Mouse (Mus musculus) C2C12 (cell line): Measurements from ENCODE around the gene Gm49510. TPM values are rescaled to one million over a fixed set of nuclear protein-coding genes. Genes with fewer than 3 reads are reported as not detected.

Experiments used
- H3K27me3 ChIP-seq: one replicate; pipeline ENCODE4 v1.6.1; 2011; ENCODE audit not compliant: control insufficient read depth, insufficient read depth, insufficient read length
- H3K36me3 ChIP-seq: one replicate; pipeline ENCODE4 v1.6.1; 2011; ENCODE audit not compliant: control insufficient read depth, insufficient read depth
- H3K4me3 ChIP-seq: one replicate; pipeline ENCODE4 v1.5.1; 2011; ENCODE audit warnings: mild to moderate bottlenecking, control low read depth; ENCODE audit not compliant: poor library complexity, insufficient read depth, severe bottlenecking
- H3K79me2 ChIP-seq: one replicate; pipeline ENCODE4 v1.6.1; 2011; ENCODE audit not compliant: control insufficient read depth, insufficient read depth
- H3K79me3 ChIP-seq: one replicate; pipeline ENCODE4 v1.6.1; 2011; ENCODE audit warnings: low read depth, control low read depth
- H3ac ChIP-seq: one replicate; pipeline ENCODE3; 2011; ENCODE audit warnings: low read depth; ENCODE audit not compliant: control insufficient read depth, insufficient read length
- CEBPB ChIP-seq: IDR thresholded peaks from one replicate; pipeline ENCODE4 v1.6.1; 2011; ENCODE audit warnings: low read depth, mild to moderate bottlenecking, control low read depth, moderate library complexity
- CTCF ChIP-seq: IDR thresholded peaks from one replicate; pipeline ENCODE4 v1.5.1; 2011; ENCODE audit not compliant: control insufficient read depth, insufficient read depth, insufficient read length
- FOSL1 ChIP-seq: IDR thresholded peaks from one replicate; pipeline ENCODE4 v1.8.0; 2011; ENCODE audit warnings: mild to moderate bottlenecking, low read length; ENCODE audit not compliant: poor library complexity, insufficient read depth, severe bottlenecking
- MAX ChIP-seq: IDR thresholded peaks from one replicate; pipeline ENCODE4 v1.6.1; 2011; ENCODE audit warnings: mild to moderate bottlenecking, control low read depth
- MYOD1 ChIP-seq: IDR thresholded peaks from one replicate; pipeline ENCODE4 v1.6.1; 2011; ENCODE audit warnings: low read depth; ENCODE audit not compliant: control insufficient read depth, insufficient read length
- MYOG ChIP-seq: IDR thresholded peaks from one replicate; pipeline ENCODE4 v1.6.1; 2011; ENCODE audit not compliant: control insufficient read depth, insufficient read length; ENCODE audit errors: extremely low read depth
- USF1 ChIP-seq: IDR thresholded peaks from one replicate; pipeline ENCODE4 v1.6.1; 2011; ENCODE audit warnings: low read depth, mild to moderate bottlenecking, control low read depth, moderate library complexity
- long read RNA-seq, 2 experiments: library from polyadenylated mRNA; unstranded; transcript quantifications; one replicate each; pipeline ENCODE4 v2.0.0; 2019 to 2020
- polyA plus RNA-seq: library from polyadenylated mRNA; unstranded; fragments of >200 nt; fragmentation: generic; extraction: Trizol; gene quantifications from one replicate; pipeline ENCODE4 v1.2.1, GENCODE M21; 2012; ENCODE audit warnings: missing spikeins

Gm49510 gene
- 0.07 TPM for polyA plus RNA-seq
- long read RNA-seq, experiment 1 = 0 reads
- long read RNA-seq, experiment 2 = 0 reads

DNA sequence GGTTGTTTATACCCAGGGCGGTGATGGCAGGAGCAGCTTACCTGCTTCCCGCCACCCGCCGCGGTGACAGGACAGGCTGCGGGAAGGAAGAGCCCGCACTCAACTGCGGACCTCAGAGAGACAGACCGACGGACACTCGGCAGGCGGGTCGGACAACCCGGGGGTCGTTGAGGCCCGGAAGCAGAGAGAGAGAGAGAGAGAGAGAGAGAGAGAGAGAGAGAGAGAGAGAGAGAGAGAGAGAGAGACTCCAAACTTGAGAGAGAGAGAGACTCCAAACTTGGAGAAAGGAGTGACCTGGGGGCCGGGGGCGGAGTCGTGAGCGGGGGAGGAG is at the start of gene Gm49510:
Gm49510 (plus strand) TSS at position 259 of the 331 bp plus-strand sequence.
- Histone ChIP-seq H3ac (peak within 1 kb of the TSS; percentile 92), H3K79me2 (no peaks in the 10 kb centered on the region), H3K79me3 (no peaks in the 10 kb centered on the region), H3K4me3 (peak within 1 kb of the TSS; percentile 65), H3K27me3 (no peaks in the 10 kb centered on the region), H3K36me3 (peaks cover 3% of the 10 kb centered on the region)
- no peak for TF ChIP-seq CEBPB
- TF ChIP-seq FOSL1 = no peak
- no peak for TF ChIP-seq MYOG
- TF ChIP-seq MAX = no peak
- TF ChIP-seq MYOD1 = no peak

DNA sequence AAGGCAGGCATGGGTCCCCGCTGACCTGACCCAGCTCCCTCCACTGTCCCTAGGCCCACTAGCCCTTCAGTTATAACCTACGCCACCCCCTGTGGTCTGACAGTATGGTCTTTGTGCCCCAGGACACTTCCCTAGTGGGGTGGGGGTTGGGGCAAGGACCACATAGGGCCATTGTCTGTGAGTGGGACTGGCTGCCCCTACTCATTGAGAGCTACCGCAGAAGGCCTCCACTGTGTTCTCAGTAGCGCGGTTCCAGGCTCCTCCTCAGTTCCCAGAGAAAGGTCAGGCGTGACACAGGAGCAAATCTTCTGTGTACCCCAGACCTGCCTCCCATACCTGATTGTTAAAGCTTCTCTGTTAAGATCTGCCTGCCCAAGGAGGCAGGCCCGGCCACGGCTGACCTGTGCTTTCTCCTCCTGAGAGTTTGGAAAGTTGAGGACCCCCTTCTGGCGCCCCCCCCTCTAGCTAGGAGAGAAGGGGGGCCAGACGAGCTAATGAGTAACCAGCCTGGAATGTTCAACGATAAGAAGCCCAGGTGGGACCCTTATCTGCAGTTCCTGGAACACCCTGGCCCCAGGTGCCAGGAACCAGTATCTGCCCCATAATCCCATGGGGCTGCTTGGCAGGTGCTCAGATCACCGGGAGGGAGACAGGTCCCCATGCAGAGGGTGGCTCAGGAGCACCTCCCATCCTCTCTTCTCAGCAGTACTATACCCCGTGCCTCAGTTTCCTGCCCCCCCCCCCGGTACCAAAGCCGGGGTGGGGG is 49.2 kb upstream of the Gm49510 start:
- Histone ChIP-seq H3K79me3 (peaks cover 23% of the 10 kb centered on the region), H3K79me2 (peaks cover 30% of the 10 kb centered on the region), H3ac (no peak overlapping the region), H3K36me3 (peaks cover 41% of the 10 kb centered on the region), H3K27me3 (no peaks in the 10 kb centered on the region), H3K4me3 (no peak overlapping the region)
- TF ChIP-seq CTCF (no peak), CEBPB (no peak), MYOD1 (no peak), USF1 (no peak), FOSL1 (no peak), MYOG (no peak), MAX (no peak)

DNA sequence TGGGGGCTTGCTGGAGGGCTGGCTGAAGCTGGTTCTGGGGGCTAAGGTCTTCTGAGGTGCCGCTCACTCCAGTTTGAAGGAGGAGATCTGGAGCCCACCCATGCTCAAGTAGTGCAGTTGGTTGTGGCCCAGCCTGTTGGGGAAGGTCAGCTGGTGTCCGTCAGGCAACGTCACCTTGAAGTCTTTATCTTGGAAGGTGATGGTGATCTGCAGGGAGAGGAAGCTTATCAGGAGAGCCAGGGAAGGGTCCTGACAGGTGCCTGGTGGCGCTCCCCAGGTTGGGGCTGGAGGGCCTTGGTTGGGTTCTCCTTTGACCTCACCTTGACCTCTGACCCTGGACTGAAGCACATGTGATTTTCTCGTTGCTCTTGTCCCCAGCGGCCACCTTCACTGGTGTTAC is 48.5 kb upstream of the Gm49510 start:
- no peaks in the 10 kb centered on the region for H3K27me3 ChIP-seq
- H3ac ChIP-seq = no peak overlapping the region
- peaks cover 36% of the 10 kb centered on the region for H3K36me3 ChIP-seq
- TF ChIP-seq USF1 = no peak
- TF ChIP-seq CEBPB = no peak
- TF ChIP-seq CTCF = no peak
- TF ChIP-seq MYOD1 = no peak
- no peak for TF ChIP-seq MAX
- TF ChIP-seq FOSL1 = no peak
- peaks cover 16% of the 10 kb centered on the region for H3K79me3 ChIP-seq
- no peak overlapping the region for H3K4me3 ChIP-seq
- H3K79me2 ChIP-seq = peaks cover 23% of the 10 kb centered on the region

DNA sequence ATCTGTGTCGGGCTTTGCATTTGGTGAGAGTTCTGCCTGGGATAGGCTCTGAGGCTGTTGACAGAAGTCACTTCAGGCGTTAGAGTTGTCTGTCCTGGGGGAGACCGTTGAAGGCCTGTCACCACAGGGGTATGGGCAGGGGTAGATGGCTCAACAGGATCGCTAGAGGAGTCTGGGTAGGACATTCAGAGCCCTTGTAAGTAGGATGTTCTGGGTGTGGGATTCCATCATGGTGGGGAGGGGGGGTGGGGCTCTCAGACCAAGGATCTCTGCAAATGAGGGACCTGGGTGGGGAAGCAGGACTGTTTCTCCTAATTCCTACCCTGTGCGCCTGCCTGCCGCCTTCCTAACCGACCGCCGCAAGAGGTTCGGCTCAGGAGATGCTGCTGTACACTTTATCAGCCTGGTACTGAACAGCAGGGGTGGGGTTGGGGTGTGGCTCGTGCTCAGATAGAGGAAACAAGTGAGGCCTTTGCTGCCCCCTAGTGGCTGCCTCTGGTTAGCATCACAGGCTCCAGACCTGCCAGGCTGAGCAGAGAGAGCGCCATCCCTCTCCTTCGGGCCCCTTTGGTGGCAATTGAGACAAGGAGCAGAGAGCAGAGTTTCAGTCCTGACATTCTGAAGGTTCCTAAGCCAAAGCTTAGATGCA is 47.8 kb upstream of the Gm49510 start:
- TF ChIP-seq CTCF = peak; percentile 68
- no peak for TF ChIP-seq FOSL1
- peak; percentile 35 for TF ChIP-seq MAX
- TF ChIP-seq MYOG = no peak
- no peak for TF ChIP-seq CEBPB
- no peak for TF ChIP-seq USF1
- Histone ChIP-seq H3ac (peak overlapping the region; percentile 39), H3K27me3 (no peaks in the 10 kb centered on the region), H3K36me3 (peaks cover 29% of the 10 kb centered on the region), H3K79me3 (peaks cover 10% of the 10 kb centered on the region), H3K4me3 (no peak overlapping the region), H3K79me2 (peaks cover 16% of the 10 kb centered on the region)

DNA sequence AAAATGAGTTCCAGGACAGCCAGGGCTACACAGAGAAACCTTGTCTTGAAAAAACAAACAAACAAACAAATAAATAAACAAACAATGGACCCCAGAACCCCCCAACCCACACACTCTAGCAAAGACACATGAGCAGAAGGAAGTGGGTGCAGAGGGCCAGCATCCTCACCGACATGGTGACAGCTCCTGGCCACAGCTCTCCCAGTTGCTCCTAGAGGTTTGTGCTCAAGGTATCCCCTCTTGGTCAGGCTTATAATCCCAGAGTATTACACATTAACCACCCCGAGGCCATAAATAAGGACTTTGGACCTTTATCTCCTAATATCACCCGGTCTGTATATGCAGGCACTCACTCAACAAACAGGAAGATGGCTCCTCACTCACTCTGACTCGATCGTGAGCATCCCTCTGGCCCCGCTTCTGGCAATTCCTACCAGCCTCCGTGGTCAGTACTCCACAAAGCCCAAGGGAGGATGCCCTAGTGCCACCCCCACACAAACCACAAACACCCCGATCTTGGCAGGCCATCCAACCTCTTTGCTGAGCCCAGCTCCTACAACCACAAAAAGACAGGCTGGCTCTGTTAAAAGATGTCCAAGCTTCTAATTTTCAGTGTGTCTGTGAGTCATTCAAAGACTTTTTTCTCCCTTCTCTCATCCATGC is 44.0 kb upstream of the Gm49510 start, which contains the start of gene Lgals2:
Lgals2 (minus strand) TSS at position 227 of the 663 bp plus-strand sequence.
- Histone ChIP-seq H3K27me3 (no peaks in the 10 kb centered on the region), H3K79me2 (no peaks in the 10 kb centered on the region), H3K79me3 (no peaks in the 10 kb centered on the region), H3ac (peak within 1 kb of the TSS; percentile 31), H3K4me3 (no peak within 1 kb of the TSS), H3K36me3 (no peaks in the 10 kb centered on the region)
- TF ChIP-seq USF1 (no peak), CEBPB (no peak), FOSL1 (peak; percentile 22), MYOD1 (peak; percentile 21), MAX (peak; percentile 19), MYOG (no peak), CTCF (no peak)

DNA sequence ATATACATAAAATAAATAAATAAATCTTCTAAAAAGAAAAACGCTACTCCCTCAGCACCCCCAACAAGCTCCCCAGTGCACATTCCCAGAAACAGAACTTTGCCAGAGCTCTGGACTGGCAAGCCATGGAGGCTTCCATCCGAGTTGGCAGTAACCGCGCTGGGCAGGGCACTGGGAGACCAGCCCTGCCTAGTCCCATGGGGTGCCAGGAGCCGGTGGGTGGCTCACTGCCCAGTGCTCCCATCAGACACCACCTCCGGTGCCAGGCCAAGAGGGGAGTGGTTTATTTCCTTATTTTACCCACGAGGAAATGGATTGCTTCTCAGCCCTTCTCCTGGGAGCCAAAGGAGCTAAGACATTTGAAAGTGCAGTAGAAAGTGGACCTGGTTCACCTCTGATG is 42.5 kb upstream of the Gm49510 start:
- no peak overlapping the region for H3K4me3 ChIP-seq
- H3K79me3 ChIP-seq = no peaks in the 10 kb centered on the region
- no peak overlapping the region for H3ac ChIP-seq
- no peaks in the 10 kb centered on the region for H3K79me2 ChIP-seq
- no peaks in the 10 kb centered on the region for H3K36me3 ChIP-seq
- H3K27me3 ChIP-seq = no peaks in the 10 kb centered on the region
- TF ChIP-seq MYOG (no peak), MAX (peak; percentile 60)
